In the genomic region with DNA sequence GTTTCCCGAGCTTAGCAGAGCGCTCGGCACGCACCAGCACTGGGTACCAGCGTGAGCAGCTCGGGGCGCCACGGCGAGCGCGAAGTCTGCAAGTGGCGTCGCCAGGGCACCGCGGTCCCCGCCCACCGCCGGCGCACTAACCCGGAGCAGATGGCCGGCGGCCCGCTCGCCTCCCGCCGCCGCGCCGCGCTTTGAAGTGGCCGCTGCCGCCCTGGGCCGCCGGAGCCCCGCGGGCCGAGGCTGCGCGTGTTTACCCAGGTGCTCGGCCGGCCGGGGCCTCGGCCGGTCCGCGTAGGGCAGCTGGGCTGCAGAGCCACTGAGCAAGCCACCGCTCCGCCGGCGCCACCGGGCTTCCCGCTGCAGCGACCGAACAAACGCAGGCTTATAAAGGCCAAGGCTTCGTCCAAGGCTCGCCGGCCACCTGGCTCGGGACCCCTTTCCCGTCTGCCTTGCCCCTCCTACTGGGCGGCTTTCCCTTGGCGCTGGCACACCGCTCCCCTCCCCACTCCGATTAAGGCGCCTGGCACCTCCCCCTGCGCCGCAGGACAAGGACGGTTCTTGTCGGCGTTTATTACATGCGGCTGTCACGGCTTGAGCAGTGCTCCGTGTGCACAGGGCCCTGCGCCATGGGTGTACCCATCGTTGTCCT, we compare ENCODE assay signal across 8 mouse cellular contexts.
DNase-seq lines count a peak whose midpoint lies in the region; ATAC-seq lines count a peak whose summit lies in the region.

No protein-coding gene starts in this region.

- peak; percentile 39 for ATAC-seq in granulocyte monocyte progenitor cell, adult 5-6 weeks (replicated peaks; ENCODE audit: poor library complexity, severe bottlenecking)
- no peak for ATAC-seq in liver, embryonic 12.5 days

- DNase-seq in left cerebral cortex, adult 18-20 months (ENCODE audit: low spot score in 2 of 2): peak; percentile 27 to 51
- DNase-seq in left cerebral cortex, adult 11 months (ENCODE audit: low spot score): no peak
- peak; percentile 92 for DNase-seq in embryo, embryonic 11 days
- DNase-seq in kidney, postnatal 10 days: peak; percentile 71
- DNase-seq in neural tube, embryonic 10.5 days (ENCODE audit: extremely low spot score, low spot score): peak; percentile 86
- peak; percentile 66 for DNase-seq in testis, postnatal 10 days (ENCODE audit: low spot score)

- H3K9me3 ChIP-seq in liver, embryonic 12.5 days (replicated peaks): no peaks in the 10 kb centered on the region

- peaks cover 19% of the 10 kb centered on the region for H3K4me1 ChIP-seq in liver, embryonic 12.5 days

- no peak overlapping the region for H3K9ac ChIP-seq in liver, embryonic 12.5 days

- peaks cover 81% of the 10 kb centered on the region for H3K27me3 ChIP-seq in liver, embryonic 12.5 days (replicated peaks)

- peak overlapping the region; percentile 46 for H3K4me3 ChIP-seq in liver, embryonic 12.5 days

- no peaks in the 10 kb centered on the region for H3K36me3 ChIP-seq in liver, embryonic 12.5 days

- peak overlapping the region; percentile 73 for H3K4me2 ChIP-seq in liver, embryonic 12.5 days

- no peak overlapping the region for H3K27ac ChIP-seq in liver, embryonic 12.5 days

- WGBS in liver, embryonic 12.5 days (ENCODE audit: insufficient replicate concordance): under 1% methylated on average over 73 of the region's 75 CpGs
